Mouse (Mus musculus) Patski (cell line): ENCODE measurements around the gene Inka2. TPM values are rescaled to one million over a fixed set of nuclear protein-coding genes. Genes with fewer than 3 reads are reported as not detected.

Source experiments
- ATAC-seq: fragments of 100-300 bp; one replicate; pipeline ENCODE4 v1.8.0; 2021
- CTCF ChIA-PET: fragments of 350-600 bp; sonication (Branson Sonifier 250); formaldehyde crosslinking; loops from one replicate; lab custom pipeline; 2022; ENCODE audit warnings: inconsistent platforms; lab: Charles Lee
- POLR2A ChIA-PET: fragments of 350-600 bp; sonication (Branson Sonifier 250); formaldehyde crosslinking; loops from one replicate; lab custom pipeline; 2022; ENCODE audit warnings: antibody characterized with exemption, inconsistent platforms; lab: Charles Lee
- DNase-seq: peaks from one replicate; pipeline ENCODE4 v3.0.0-alpha.2; 2011; ENCODE audit warnings: low read depth, low spot score
- H3K27me3 ChIP-seq: fragments of 371-371 bp; one replicate; pipeline ENCODE4 v1.5.1; 2021
- CTCF ChIP-seq: fragments of 100-300 bp; IDR thresholded peaks from one replicate; pipeline ENCODE4 v1.5.1; 2021
- in situ Hi-C: fragments of 300-500 bp; cut with MboI; formaldehyde crosslinking; loops from 3 replicates; pipeline ENCODE4 v1.11.1; 2018; ENCODE audit warnings: low pct_unique_long_range_greater_than_20kb, mixed read lengths
- polyA plus RNA-seq: library from polyadenylated mRNA; unstranded; gene quantifications from one replicate; pipeline ENCODE4 v1.2.3, GENCODE M21; 2021

Inka2 gene
- polyA plus RNA-seq, 1 experiment from 2014 or later: 4.4 TPM

DNA sequence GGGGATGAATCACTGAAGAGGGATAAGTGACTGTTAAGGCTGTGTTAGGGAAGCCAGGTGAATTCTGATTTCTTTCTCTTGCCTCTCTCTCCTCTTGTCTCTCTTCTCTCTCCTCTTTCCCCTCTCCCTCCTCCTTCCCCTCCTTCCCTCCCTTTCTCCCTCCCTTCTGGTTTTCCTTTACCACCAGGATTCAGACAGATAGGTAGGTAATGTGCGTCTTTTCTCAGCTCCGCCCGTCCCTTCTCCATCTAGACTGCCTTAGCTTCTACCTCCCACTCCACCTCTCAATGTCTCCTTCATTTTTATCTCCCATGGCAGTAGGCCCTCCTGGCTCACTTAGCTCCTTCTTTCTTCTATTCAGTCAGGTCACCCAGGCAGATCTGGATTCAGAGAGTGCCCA lies 1.2 kb downstream of the Inka2 start:
- DNase-seq (no peak), ATAC-seq (no peak)
- in situ Hi-C loops: no loop called here
- POLR2A ChIA-PET: interaction anchor here (1.1 to 1.2 kb wide), 2 partner anchors 13 to 18 kb away, joined by 4 to 13 read pairs; partner anchors contain the start of gene Ddx20
- CTCF ChIA-PET: interaction anchor here (0.7 to 1.4 kb wide), 2 partner anchors 16 to 89 kb away, joined by 3 to 7 read pairs; no protein-coding TSS in a partner anchor
- no peak for TF ChIP-seq CTCF
- no peaks in the 10 kb centered on the region for H3K27me3 ChIP-seq

DNA sequence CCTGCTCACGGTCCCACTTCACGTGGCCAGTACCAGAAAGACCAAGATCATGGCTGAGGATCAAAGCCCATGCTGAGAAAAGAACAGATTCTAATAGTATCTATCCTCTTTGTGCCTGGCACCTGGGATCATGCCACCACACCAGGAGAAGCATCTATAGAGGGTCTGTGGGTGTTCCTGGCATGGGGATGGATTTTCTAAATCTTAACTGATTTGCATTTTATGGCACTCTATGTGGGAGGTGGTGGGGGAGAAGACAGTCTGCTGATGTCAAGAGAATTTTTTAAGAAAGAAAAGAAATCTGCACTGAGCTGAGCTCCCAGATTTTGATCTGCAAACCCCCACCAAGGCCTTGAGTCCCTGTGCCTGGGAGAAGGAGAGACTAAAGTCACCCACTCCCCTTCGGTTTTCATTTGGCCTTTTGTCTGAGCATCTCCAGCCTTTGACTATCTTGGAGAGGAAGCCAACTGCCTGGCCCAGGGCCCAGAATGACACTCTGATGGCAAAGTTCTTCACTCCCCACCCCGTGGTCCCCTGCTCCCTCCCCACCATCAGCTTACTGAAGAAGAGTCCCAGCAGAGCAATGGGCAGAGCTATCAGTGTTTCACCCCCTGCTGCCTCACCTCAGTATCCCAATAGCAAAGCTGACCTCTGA lies 2.1 kb downstream of the Inka2 start:
- ChIA-PET POLR2A (interaction anchor here (1.2 kb wide), 1 partner anchor 12 kb away, joined by 4 read pairs; no protein-coding TSS in a partner anchor), CTCF (interaction anchor here (1.8 kb wide), 1 partner anchor 12 kb away, joined by 3 read pairs; no protein-coding TSS in a partner anchor)
- in situ Hi-C loops: no loop called here
- H3K27me3 ChIP-seq: no peaks in the 10 kb centered on the region
- no peak for ATAC-seq
- TF ChIP-seq CTCF: no peak
- no peak for DNase-seq

DNA sequence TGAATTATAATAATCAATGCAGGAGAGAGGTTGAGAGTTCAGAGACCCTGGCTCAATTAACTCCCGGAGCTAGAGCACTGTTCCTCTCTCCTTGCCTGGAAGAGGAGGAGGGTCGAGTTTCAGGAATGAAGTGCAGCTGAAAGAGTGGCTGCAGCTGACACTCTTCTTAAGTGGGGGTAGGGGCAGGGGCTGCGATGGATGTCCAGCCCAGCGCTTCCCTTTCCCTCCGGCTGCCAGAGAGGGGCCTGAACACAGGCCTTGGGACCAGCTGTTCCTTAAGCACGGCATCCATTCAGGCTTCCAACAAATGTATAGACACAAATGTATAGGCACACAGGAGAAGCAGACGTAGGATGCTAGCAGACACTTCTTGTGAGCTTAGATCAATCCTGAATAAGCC lies 3.2 kb downstream of the Inka2 start:
- CTCF ChIA-PET: interaction anchor here (1.0 to 1.9 kb wide), 5 partner anchors 11 to 33 kb away, joined by 3 to 8 read pairs (median 4); no protein-coding TSS in a partner anchor
- ATAC-seq (no peak), DNase-seq (no peak)
- in situ Hi-C loops: no loop called here
- TF ChIP-seq CTCF: no peak
- POLR2A ChIA-PET: no interaction called here
- no peaks in the 10 kb centered on the region for H3K27me3 ChIP-seq

- DNase-seq (no peak), ATAC-seq (no peak)
- in situ Hi-C loops: no loop called here
- ChIA-PET POLR2A (no interaction called here), CTCF (interaction anchor here (2.9 kb wide), 1 partner anchor 15 kb away, joined by 13 read pairs; no protein-coding TSS in a partner anchor)
- no peak for TF ChIP-seq CTCF
- H3K27me3 ChIP-seq: no peaks in the 10 kb centered on the region
Measured at GRCm38 (mm10) chr3:105710246-105710645, 5.8 kb downstream of the Inka2 start.

GRCm38 (mm10) chr3:105711741-105712140 lies 7.3 kb downstream of the Inka2 start:
- CTCF ChIA-PET: interaction anchor here (1.1 to 2.9 kb wide), 3 partner anchors 14 to 36 kb away, joined by 3 to 13 read pairs (median 6); no protein-coding TSS in a partner anchor
- POLR2A ChIA-PET: no interaction called here
- H3K27me3 ChIP-seq: no peaks in the 10 kb centered on the region
- no peak for TF ChIP-seq CTCF
- ATAC-seq (no peak), DNase-seq (no peak)
- in situ Hi-C loops: no loop called here

DNA sequence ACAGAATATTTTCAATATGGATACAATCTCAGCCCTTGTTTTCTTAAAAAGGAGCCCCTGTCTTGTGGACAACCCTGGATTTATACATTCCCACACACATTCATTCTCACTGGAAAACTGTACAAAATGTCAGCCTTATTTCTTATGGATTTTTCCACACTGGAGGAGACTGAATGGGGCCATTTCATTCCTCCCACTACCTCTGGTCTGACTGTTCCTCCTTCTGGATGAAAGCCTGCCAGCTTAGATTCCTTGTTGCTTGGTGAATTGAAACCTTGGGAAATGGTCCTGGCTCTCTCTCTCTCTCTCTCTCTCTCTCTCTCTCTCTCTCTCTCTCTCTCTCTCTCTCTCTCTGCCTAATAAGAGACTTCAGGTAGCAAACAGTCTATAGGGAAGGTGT lies 8.4 kb downstream of the Inka2 start:
- DNase-seq: no peak
- CTCF ChIA-PET: interaction anchor here (1.1 to 2.9 kb wide), 3 partner anchors 13 to 37 kb away, joined by 3 to 13 read pairs (median 6); no protein-coding TSS in a partner anchor
- in situ Hi-C loops: no loop called here
- POLR2A ChIA-PET: interaction anchor here (0.7 kb wide), 1 partner anchor 199 kb away, joined by 4 read pairs; no protein-coding TSS in a partner anchor
- no peaks in the 10 kb centered on the region for H3K27me3 ChIP-seq
- no peak for TF ChIP-seq CTCF
- no peak for ATAC-seq

DNA sequence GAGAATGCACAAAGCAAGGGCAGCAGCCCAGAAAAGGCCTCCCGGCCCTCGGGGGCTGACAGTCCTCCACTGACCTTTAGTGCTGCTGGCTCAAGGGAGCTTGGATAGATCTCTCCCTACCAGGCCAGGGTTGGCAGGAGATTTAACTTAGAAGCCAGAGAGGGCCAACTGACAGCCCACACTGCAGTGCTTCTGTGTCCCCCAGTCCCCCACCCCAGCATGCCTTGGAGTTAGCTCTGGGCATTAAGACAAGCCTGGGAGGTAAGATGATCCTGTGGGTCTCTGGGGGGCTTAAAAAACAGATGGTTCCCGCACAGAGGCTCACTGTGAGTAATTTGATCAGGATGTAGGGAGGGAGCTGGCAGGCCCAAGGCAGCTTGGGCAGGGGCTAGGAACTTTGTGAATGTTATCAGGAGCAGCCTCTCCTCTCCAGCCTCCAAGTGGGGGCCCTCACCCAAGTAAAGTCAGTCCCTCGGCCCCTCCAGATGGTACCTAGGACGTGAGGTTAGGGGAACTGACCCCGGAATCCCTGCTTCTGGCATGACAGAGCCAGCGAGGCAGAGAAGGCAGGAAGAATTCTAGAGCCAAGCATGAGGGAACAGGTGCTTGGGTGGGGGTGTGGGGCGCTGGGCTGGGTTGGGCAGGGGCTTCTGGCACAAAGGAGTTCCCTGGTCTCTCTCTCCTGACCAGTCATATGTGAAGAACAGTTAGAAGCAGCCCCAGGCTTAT lies 9.9 kb downstream of the Inka2 start:
- no peak for TF ChIP-seq CTCF
- H3K27me3 ChIP-seq: no peaks in the 10 kb centered on the region
- in situ Hi-C loops: no loop called here
- ChIA-PET CTCF (interaction anchor here (1.1 to 4.6 kb wide), 5 partner anchors 10 to 40 kb away, joined by 3 to 30 read pairs (median 4); no protein-coding TSS in a partner anchor), POLR2A (no interaction called here)
- ATAC-seq: peak; percentile 19
- DNase-seq: no peak

GRCm38 (mm10) chr3:105714820-105715167 lies 10.4 kb downstream of the Inka2 start:
- DNase-seq (no peak), ATAC-seq (no peak)
- no peaks in the 10 kb centered on the region for H3K27me3 ChIP-seq
- CTCF ChIA-PET: interaction anchor here (1.1 to 4.6 kb wide), 3 partner anchors 9 to 41 kb away, joined by 3 to 30 read pairs (median 4); no protein-coding TSS in a partner anchor
- no peak for TF ChIP-seq CTCF
- in situ Hi-C loops: no loop called here
- POLR2A ChIA-PET: no interaction called here

DNA sequence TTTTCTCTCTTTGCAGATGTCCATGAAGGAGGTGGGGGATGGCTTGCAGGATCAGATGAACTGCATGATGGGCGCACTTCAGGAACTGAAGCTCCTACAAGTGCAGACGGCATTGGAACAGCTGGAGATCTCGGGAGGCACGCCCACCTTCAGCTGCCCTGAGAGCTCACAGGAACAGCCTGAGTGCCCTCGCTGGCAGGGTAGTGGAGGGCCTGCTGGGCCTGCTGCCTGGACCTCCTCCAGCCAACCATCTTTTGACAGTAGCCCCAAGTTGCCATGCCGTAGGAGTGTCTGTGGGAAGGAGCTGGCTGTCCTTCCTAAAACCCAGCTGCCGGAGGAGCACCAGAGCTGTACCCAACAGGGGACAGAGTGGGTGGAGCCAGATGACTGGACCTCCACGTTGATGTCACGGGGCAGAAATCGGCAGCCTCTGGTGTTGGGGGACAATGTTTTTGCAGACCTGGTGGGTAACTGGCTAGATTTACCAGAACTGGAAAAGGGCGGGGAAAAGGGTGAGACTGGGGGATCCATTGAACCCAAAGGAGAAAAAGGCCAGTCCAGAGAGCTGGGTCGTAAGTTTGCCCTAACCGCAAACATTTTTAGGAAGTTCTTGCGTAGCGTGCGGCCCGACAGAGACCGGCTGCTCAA lies 12.1 kb downstream of the Inka2 start:
- no peaks in the 10 kb centered on the region for H3K27me3 ChIP-seq
- TF ChIP-seq CTCF: no peak
- in situ Hi-C loops: no loop called here
- POLR2A ChIA-PET: no interaction called here
- CTCF ChIA-PET: interaction anchor here (1.1 to 4.6 kb wide), 2 partner anchors 10 to 28 kb away, joined by 5 to 30 read pairs; no protein-coding TSS in a partner anchor
- ATAC-seq: no peak
- no peak for DNase-seq

- no peak for ATAC-seq
Measured at GRCm38 (mm10) chr3:105717856-105718555, 13.6 kb downstream of the Inka2 start.

More at GRCm38 (mm10) chr3:105717856-105718555, 13.6 kb downstream of the Inka2 start:
- no peaks in the 10 kb centered on the region for H3K27me3 ChIP-seq
- TF ChIP-seq CTCF: no peak
- DNase-seq: no peak
- CTCF ChIA-PET: interaction anchor here (1.2 to 15.9 kb wide), 4 partner anchors 9 to 28 kb away, joined by 5 to 140 read pairs (median 22); partner anchors contain the start of gene Ddx20
- in situ Hi-C loops: no loop called here
- POLR2A ChIA-PET: interaction anchor here (1.0 kb wide), 1 partner anchor 12 kb away, joined by 4 read pairs; no protein-coding TSS in a partner anchor
